Mouse (Mus musculus): ENCODE results near the gene Asic2.

GRCm38 (mm10) chr11:81120024-81120576 is 848.2 kb downstream of the Asic2 start:
- no peak for TF ChIP-seq CTCF (conservative IDR thresholded peaks at IDR 0.05; ENCODE audit: insufficient read depth, insufficient read length, low read depth, low read length)
- no peak for TF ChIP-seq POLR2A (IDR thresholded peaks at IDR 0.05; ENCODE audit: low read depth, low read length)
